Mouse (Mus musculus): ENCODE data around the gene Pdzk1.
A peak's percentile ranks its signal among the peaks of the same experiment; 100 is the strongest.

Pdzk1 gene

GRCm38 (mm10) chr3:96828984-96829383 lies at the start of gene Pdzk1, which contains the start of gene Cd160:
Gene Pdzk1, plus strand, starts transcription at chr3:96829284.
Gene Cd160, minus strand, starts transcription at chr3:96829351.
- no peak for DNase-seq (ENCODE audit: low spot score in 2 of 2)

DNA sequence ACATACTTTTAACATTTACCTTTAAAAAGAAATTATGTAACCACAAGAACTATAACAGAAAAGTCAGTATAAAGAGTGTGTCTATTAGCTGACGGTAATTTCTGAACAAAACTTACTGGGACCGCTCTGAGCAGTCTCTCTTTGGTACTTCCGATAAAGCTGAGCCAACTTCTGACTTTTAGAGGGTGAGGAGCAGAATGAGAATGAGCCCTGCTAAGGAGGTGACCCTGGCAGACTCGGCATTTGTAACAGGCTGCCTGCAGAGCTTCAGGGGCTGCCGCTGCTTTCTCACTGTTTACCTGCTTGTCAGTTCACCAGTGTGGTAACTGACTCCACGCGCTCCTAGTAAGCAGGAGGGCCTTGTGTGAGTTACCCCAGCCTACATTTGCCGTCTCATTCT lies 46.8 kb upstream of the Pdzk1 start:
- no peak for DNase-seq (ENCODE audit: low spot score in 2 of 2)

DNA sequence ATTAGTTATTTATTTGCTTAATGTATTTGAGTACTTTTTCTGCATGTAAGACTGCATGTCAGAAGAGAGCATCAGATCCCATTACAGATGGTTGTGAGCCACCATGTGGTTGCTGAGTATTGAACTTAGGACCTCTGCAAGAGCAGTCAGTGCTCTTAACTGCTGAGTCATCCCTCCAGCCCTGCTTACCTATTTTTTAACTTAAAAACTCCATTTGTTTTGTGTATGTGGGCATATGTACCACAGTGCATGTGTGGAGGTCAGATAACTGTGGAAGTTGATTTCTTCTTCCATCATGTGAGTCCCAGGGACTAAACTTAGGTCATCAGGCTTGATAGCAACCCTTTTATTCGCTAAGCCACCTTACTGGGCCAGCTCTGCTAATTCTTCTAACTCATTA lies 41.3 kb upstream of the Pdzk1 start:
- no peak for DNase-seq (ENCODE audit: low spot score in 2 of 2)

DNA sequence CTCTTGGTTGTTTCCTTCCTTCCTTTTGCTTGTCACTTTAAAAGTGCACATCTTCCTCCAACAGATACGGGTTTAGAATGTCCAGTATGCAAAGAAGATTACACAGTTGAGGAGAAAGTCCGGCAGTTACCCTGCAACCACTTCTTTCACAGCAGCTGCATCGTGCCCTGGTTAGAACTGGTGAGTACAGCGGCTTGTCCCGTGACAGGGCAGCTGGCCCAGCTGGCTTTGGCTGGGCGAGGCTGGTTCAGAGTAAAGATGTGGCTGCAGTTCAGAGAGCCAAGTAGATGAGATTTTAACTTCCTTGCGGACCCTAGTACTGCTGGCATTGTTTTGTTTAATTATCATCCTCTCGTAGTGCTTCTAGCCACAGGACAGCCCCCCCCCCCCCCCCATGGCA lies 40.6 kb upstream of the Pdzk1 start:
- no peak for DNase-seq (ENCODE audit: low spot score in 2 of 2)

DNA sequence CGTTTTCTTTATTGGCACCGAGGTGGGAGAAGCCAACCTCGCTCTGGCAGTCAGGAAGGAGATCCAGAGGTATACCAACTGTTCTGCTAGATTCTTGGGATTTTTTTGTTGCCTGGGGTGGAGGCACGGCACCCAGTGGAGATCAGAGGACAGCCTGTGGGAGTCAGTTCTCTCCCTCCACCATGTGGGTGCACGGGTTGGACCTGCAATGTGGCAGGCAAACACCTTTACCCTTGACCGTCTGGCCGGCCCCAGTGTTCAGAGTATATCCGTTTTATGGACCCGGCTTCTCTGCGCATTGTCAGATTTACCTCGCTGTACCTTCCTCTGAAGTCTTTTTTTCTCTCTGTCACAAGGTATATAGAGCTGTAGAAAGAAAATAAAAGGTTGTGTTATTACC lies 28.8 kb upstream of the Pdzk1 start:
- DNase-seq (ENCODE audit: low spot score in 2 of 2) = no peak

- no peak for DNase-seq (ENCODE audit: low spot score in 2 of 2)
Observed at GRCm38 (mm10) chr3:96802214-96802613, 26.9 kb upstream of the Pdzk1 start.

GRCm38 (mm10) chr3:96808136-96808535 lies 20.9 kb upstream of the Pdzk1 start:
- no peak for DNase-seq (ENCODE audit: low spot score in 2 of 2)

DNA sequence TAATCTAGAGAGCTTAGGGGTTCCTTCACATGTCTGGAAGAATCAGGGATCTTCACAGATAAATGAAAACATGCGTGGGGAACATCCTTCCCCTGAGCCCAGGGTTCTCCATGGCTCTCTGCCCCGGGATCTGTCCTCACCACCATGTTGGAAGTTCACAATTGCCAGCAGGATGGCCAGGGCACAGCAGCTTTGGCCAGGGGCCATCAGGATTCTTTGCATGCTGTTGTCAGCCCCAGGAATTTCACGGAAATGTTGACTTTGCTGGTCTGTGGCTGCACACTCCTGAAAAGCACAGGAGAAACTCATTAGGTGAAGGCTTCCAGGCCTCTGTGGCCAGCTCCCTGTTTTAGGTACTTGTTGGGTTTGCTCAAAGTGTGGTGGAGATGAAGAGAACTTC lies 20.4 kb upstream of the Pdzk1 start:
- no peak for DNase-seq (ENCODE audit: low spot score in 2 of 2)

DNA sequence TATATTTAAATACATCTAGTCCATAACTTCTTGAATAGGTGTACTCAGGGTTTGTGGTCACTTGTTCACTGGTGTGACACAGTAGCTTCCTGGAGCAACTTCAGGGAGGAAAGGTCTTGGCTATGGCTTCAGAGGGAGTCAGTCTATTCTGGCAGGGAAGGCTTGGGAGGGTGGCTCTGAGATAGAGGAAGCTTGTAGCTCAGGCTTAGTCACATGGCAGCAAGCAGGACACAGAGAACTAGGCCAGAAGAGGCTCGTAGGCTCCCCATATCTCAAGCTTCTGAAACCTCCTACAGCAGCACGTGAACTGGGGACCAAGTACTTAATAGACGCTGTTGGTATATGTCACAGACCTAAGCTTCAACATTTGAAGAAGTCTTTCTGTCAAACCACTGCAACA lies 17.9 kb upstream of the Pdzk1 start:
- DNase-seq (ENCODE audit: low spot score in 2 of 2) = no peak

GRCm38 (mm10) chr3:96812395-96813091 lies 16.5 kb upstream of the Pdzk1 start:
- DNase-seq (ENCODE audit: low spot score in 2 of 2) = peak; percentile 61 to 74

GRCm38 (mm10) chr3:96813106-96813505 lies 16.0 kb upstream of the Pdzk1 start:
- peak; percentile 12 to 18 for DNase-seq (ENCODE audit: low spot score in 2 of 2)

DNA sequence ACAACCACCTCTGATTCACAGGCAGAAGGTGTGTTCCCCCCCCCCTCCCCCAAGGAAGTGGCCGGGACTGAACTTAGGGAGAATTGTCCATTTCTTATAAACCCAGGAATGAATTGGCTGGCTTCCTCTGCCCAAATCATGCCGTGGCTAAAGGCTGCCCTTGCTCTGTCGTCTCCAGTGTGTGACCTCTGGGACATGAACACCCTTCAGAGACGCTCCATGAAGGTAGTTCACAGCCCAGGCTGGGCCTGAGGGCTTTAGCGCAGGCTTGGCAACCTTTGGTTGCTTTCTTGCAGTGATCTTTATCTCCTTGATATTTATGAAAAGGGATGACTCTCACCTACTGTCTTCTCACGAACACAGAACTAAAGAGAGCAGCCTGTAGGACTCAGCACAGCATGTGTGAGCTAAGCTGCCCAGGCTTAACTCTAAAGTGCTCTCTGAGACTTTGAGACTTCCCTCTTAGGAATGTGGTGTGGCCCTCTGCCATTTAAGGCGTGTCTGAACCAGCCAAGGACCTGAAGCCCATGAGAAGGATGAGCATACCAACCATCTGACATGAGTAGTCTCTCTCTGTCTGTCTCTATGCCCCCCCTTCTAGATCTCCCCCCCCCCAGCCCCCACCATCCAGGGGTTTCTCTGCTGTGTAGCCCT lies 15.4 kb upstream of the Pdzk1 start:
- DNase-seq (ENCODE audit: low spot score in 2 of 2) = no peak

- no peak for DNase-seq (ENCODE audit: low spot score in 2 of 2)
Observed at GRCm38 (mm10) chr3:96814342-96814741, 14.7 kb upstream of the Pdzk1 start.

- no peak for DNase-seq (ENCODE audit: low spot score in 2 of 2)
Observed at GRCm38 (mm10) chr3:96820116-96820915, 8.8 kb upstream of the Pdzk1 start.

- DNase-seq (ENCODE audit: low spot score in 2 of 2) = no peak
Observed at GRCm38 (mm10) chr3:96821581-96821980, 7.5 kb upstream of the Pdzk1 start.

GRCm38 (mm10) chr3:96823701-96824100 lies 5.4 kb upstream of the Pdzk1 start:
- no peak for DNase-seq (ENCODE audit: low spot score in 2 of 2)

- DNase-seq (ENCODE audit: low spot score in 2 of 2) = no peak
Observed at GRCm38 (mm10) chr3:96824614-96825013, 4.5 kb upstream of the Pdzk1 start.

- DNase-seq (ENCODE audit: low spot score in 2 of 2) = no peak
Observed at GRCm38 (mm10) chr3:96825261-96825660, 3.8 kb upstream of the Pdzk1 start.

DNA sequence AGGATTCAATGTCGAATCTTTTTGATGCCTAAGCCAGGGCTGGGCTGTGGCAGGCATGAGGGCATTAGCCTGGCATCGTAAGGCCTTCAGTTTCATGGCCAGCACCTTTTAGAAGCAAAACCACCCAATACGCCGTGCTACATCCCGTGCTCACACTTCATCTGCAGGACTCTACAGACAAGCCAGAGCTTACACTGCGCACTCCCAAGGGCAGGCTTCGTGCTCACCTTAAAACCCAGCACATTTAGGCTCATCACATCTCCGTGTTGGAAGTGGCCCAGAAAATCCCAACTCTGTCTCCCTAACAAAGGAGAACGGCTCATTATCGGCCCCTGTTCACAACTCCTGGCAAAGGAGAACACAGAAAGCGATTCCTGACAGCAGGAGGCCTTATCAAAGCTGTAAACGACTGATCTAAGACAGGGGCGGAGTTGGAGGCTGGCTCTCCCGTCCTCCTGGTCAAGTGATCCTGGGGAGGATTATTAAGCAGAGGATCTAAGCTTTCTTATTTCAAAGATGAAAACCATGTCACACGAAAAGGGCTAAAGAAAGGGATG lies 698 bp upstream of the Pdzk1 start:
- no peak for DNase-seq (ENCODE audit: low spot score in 2 of 2)

DNA sequence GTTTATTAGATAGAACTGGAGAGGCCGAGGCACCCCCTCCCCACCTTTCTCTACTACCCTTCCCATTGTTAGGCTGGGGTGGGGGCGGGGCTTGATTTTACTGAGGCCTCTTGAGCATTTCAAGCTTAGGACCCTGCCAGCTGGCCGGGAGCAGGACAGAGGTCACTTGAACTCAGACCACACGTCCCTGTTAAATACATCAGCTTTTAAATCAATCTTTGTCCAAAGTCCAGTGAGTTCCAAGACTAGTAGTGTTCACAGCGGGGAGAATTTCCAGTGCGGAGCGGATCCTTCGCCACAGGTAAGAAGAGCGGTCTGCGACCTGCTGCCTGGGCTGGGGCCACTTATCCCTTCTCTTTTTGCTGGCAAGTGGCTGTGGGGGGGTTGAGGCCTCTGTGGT lies 772 bp downstream of the Pdzk1 start:
- DNase-seq (ENCODE audit: low spot score in 2 of 2) = no peak

DNA sequence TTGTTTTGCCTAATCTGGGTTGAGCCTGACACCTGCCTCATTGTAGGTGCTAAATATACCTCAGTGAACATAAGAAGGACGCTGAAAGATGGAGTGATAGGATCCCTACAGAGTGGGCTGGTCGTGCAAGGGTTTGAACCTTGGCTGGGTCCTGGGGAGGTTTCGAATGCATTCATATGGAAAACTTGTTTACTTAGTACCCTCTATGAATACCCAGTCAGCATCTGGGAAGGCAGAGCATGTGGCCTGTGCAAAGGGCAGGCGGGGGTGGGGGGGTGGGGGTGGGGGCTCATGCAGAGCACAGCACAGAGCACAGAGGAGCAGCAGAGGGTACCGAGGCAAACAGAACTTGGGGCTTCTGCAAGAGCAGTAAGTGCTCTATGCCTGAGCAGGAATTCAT lies 3.8 kb downstream of the Pdzk1 start:
- DNase-seq (ENCODE audit: low spot score in 2 of 2) = no peak

- no peak for DNase-seq (ENCODE audit: low spot score in 2 of 2)
Observed at GRCm38 (mm10) chr3:96834587-96835348, 5.7 kb downstream of the Pdzk1 start.
